Mouse (Mus musculus): ENCODE measurements around the gene Kif6.

Kif6 gene

GRCm38 (mm10) chr17:49736364-49736763 is 121.4 kb downstream of the Kif6 start:
- DNase-seq (ENCODE audit: extremely low spot score, low spot score): no peak

- no peak for DNase-seq (ENCODE audit: extremely low spot score, low spot score)
Observed at GRCm38 (mm10) chr17:49737217-49737774, 122.4 kb downstream of the Kif6 start.

- no peak for DNase-seq (ENCODE audit: extremely low spot score, low spot score)
Observed at GRCm38 (mm10) chr17:49738351-49738750, 123.4 kb downstream of the Kif6 start.

GRCm38 (mm10) chr17:49739896-49740679 is 125.2 kb downstream of the Kif6 start:
- no peak for DNase-seq (ENCODE audit: extremely low spot score, low spot score)

- DNase-seq (ENCODE audit: extremely low spot score, low spot score): no peak
Observed at GRCm38 (mm10) chr17:49741172-49741571, 126.2 kb downstream of the Kif6 start.

GRCm38 (mm10) chr17:49741927-49742326 is 127.0 kb downstream of the Kif6 start:
- DNase-seq (ENCODE audit: extremely low spot score, low spot score): no peak

- no peak for DNase-seq (ENCODE audit: extremely low spot score, low spot score)
Observed at GRCm38 (mm10) chr17:49743580-49744463, 128.9 kb downstream of the Kif6 start.

GRCm38 (mm10) chr17:49750889-49751324 is 136.0 kb downstream of the Kif6 start:
- DNase-seq (ENCODE audit: extremely low spot score, low spot score): no peak

GRCm38 (mm10) chr17:49753874-49754273 is 138.9 kb downstream of the Kif6 start:
- DNase-seq (ENCODE audit: extremely low spot score, low spot score): no peak

GRCm38 (mm10) chr17:49756862-49757261 is 141.9 kb downstream of the Kif6 start:
- DNase-seq (ENCODE audit: extremely low spot score, low spot score): no peak

- no peak for DNase-seq (ENCODE audit: extremely low spot score, low spot score)
Observed at GRCm38 (mm10) chr17:49759047-49759446, 144.1 kb downstream of the Kif6 start.

GRCm38 (mm10) chr17:49761260-49761659 is 146.3 kb downstream of the Kif6 start:
- no peak for DNase-seq (ENCODE audit: extremely low spot score, low spot score)

GRCm38 (mm10) chr17:49761838-49762237 is 146.9 kb downstream of the Kif6 start:
- no peak for DNase-seq (ENCODE audit: extremely low spot score, low spot score)

- no peak for DNase-seq (ENCODE audit: extremely low spot score, low spot score)
Observed at GRCm38 (mm10) chr17:49764963-49765362, 150.0 kb downstream of the Kif6 start.

GRCm38 (mm10) chr17:49767717-49768370 is 152.9 kb downstream of the Kif6 start:
- DNase-seq (ENCODE audit: extremely low spot score, low spot score): no peak

GRCm38 (mm10) chr17:49771703-49772315 is 156.9 kb downstream of the Kif6 start:
- DNase-seq (ENCODE audit: extremely low spot score, low spot score): no peak

GRCm38 (mm10) chr17:49777115-49777839 is 162.3 kb downstream of the Kif6 start:
- DNase-seq (ENCODE audit: extremely low spot score, low spot score): no peak

- DNase-seq (ENCODE audit: extremely low spot score, low spot score): no peak
Observed at GRCm38 (mm10) chr17:49779066-49779465, 164.1 kb downstream of the Kif6 start.

- no peak for DNase-seq (ENCODE audit: extremely low spot score, low spot score)
Observed at GRCm38 (mm10) chr17:49779576-49779975, 164.6 kb downstream of the Kif6 start.

GRCm38 (mm10) chr17:49785851-49786250 is 170.9 kb downstream of the Kif6 start:
- no peak for DNase-seq (ENCODE audit: extremely low spot score, low spot score)
